Mouse (Mus musculus): Measurements from ENCODE around the gene Aff1.

GRCm38 (mm10) chr5:103860622-103861021 lies 168.4 kb downstream of the Aff1 start:
- TF ChIP-seq CTCF (IDR thresholded peaks at IDR 0.05; ENCODE audit: low read depth) (no peak), EP300 (optimal IDR thresholded peaks at IDR 0.05) (no peak)

Measured in stomach, postnatal 0 days (tissue).